Mouse (Mus musculus) NIH3T3 (cell line): Measurements from ENCODE around the gene Osbpl7.
A peak's percentile ranks its signal among the peaks of the same experiment; 100 is the strongest.

Experiments used
- DNase-seq: peaks from one replicate; pipeline ENCODE4 v3.0.0-alpha.2; 2012; ENCODE audit warnings: low read depth

Gene Osbpl7

DNA sequence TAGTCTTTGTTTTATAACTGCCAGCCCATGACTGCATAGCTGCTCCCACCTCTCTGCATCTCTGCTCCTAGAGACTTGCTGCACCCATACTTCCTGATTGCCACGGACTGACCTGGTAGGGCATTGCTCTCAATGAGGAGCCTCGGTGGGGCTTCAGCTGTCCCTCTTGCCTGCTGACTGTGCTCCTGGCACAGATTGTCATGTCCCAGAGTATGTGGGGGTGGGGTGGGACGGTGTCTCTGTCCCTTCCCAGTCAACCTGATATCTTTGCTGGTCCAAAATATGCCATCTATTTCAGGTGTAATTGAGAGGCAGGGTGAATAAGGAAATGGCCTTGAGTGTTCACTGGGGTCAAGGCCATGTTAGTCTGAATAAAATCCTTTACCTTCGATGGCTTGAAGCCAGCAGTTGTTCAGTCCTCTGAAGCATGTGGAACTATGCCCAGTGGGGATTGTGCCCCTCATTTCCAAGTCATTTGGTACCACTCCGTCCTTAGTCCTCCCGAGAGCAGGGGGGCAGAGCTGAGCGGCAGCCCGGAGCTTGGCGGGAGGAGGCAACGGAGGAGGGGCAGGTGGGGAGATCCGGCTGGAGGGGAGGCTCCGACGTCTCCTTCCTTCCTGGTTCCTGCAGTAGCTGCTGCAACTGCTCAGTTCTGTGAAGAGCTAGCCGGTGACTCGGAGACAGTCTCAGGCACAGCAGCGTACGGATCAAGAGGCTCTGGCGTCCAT lies at the start of gene Osbpl7:
Osbpl7 (plus strand) TSS at position 413 of the 728 bp plus-strand sequence.
- peak; percentile 82 for DNase-seq

GRCm38 (mm10) chr11:97003170-97003569 lies 47.3 kb upstream of the Osbpl7 start:
- DNase-seq, result no peak

GRCm38 (mm10) chr11:97007093-97007794 lies 43.2 kb upstream of the Osbpl7 start:
- DNase-seq, result peak; percentile 80

DNA sequence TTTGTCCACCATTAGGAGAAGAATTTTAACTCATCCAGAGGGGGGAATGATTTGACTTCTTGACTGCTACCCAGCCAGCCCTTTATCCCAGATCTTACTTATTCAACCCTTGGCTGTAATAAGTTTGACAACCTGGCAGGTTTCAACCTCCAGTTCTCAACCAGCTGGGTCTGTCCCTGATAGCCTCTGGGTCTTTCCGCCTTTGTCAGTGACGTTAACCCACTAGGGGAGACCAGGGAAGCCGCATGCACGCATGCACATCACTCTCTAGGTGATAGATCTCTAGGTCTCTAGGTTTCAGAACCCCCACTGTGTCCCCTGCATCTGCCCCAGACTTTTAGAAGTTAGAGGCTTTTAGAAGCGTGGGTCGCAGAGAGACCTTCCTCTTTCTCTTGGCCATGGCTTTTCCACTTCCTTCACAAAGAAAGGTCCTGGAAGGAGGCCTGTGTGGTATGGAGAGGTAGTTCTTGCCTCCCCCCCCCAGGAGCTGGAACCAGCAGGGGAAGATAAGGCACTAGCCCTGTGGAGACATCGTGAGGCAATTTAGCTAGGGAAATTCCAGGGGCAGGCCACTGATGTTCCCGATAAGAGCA lies 41.1 kb upstream of the Osbpl7 start:
- no peak for DNase-seq

DNA sequence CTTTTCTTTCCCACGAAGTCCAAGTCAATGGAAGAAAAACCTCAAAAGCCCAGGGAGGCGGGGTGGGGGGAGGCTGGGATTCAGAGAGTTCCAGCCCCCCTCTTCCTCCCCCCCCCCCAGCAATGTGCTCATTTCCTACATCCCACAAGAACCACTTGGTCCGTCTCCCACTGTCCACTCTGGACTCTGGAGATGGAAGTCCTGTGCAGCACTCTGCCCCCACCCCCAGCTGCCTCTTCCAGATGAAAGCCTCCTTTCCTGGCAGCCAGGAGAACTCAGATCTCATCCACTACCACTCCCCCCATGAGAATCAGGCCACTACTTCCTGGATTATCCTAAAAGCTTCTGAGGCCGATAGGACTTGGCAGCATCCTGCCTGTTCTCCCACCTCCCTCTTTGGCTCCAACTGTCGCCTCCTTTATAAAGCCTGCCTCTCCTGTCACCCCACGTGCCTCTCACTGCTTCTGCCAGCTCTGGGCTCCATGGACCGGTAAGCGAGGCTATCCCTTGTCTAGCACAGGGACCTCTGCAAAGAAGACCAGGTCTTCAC lies 37.2 kb upstream of the Osbpl7 start, which contains the start of gene Sp6:
Sp6 (plus strand) TSS at position 274 of the 550 bp plus-strand sequence.
- DNase-seq, result no peak

GRCm38 (mm10) chr11:97017696-97018582 lies 32.5 kb upstream of the Osbpl7 start:
- DNase-seq, result no peak

GRCm38 (mm10) chr11:97018583-97019344 lies 31.7 kb upstream of the Osbpl7 start:
- DNase-seq, result no peak

DNA sequence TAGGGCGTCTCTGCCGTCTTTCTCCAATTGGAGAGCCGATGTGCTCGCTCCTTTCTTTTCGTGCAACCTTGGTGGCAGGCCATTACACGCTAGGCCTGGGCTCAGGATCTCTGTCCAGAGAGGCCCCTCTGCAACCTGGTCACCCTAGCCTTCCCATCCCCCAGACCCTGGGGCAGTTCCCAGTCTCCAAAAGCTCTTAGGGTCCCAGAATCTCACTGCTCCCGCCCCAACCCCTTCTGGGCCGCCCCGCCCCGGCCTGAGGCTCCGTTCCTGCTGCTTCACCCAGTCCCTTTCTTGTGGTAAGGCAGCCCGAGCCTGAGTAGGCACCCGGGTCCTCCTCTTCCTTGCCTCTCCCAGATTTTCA lies 31.1 kb upstream of the Osbpl7 start:
- no peak for DNase-seq

DNA sequence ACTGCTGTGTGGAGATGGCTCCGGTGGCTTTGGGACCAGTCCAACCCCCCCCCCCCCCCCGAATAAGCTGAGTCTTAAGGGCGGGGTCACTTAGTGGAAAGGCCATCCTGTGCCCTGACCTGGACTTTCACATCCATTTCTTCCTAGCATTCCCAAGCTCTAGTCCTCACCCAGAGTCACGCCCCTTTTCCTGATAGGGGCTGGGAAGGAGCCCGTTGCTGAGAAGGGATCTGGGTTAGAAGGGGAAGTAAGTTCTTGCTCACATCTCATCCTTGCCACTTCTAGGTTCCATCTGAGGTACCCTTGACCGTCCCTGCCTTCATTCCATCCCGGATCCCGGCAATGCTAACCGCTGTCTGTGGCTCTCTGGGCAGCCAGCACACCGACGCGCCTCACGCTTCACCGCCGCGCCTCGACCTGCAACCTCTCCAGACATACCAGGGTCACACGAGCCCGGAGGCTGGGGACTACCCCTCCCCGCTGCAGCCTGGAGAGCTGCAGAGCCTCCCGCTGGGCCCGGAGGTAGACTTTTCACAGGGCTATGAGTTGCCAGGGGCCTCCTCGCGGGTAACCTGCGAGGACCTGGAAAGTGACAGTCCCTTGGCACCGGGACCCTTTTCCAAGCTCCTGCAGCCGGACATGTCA lies 29.2 kb upstream of the Osbpl7 start:
- no peak for DNase-seq

- DNase-seq, result no peak
Measured at GRCm38 (mm10) chr11:97021873-97022484, 28.4 kb upstream of the Osbpl7 start.

DNA sequence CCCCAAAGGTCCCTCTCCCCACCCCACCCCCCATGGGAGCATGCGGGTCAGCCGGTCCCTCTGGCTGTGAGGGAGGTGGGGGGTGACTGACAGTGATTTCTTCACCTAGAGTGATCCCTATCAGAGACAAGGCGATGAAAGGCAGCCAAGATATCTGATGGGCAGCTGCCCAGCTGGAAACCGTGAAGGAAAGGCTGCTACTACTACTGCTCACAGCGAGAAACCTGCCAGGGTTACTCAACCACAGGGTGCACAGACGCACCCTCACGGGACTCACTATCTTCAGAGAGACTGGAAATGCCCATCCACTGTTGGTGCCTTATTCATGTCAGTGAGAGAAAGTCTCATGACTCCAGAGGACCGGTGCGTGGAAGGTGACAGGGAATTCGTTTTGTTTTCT lies 25.5 kb upstream of the Osbpl7 start:
- peak; percentile 86 for DNase-seq

DNA sequence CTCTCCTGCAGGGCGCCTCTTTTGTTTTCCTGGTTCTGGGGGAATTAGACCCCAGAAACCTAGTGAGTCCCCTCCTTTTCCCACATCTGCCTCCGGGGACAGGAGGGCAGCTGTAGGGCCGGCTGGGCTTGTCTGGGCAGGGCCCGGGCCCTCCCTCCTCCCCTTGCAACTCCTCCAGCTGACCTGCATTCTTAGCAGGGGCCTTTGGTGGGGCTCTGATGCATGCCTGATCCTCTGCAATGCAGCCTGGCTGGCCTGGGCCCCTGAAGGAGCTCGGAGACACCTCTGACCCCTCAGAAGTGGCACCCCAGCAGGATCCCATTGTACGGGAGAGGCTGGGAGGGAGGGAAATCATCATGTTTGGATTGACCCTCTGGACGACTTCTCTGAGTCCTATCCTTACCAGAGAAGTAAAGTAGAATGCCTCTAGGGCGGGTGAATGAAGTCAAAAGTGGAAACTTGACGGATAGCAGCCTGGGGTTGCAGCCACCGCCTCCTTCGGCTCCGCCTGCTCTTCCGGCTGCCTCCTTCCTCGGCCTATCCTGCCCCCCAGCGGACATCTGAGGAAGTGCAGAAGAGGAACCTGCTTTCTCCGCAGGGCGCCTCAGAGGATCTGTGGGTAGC lies 24.6 kb upstream of the Osbpl7 start:
- peak; percentile 94 for DNase-seq

GRCm38 (mm10) chr11:97029686-97030417 lies 20.6 kb upstream of the Osbpl7 start, which contains the start of gene Scrn2:
Gene Scrn2 (plus strand): TSS chr11:97029938.
- peak; percentile 92 for DNase-seq

DNA sequence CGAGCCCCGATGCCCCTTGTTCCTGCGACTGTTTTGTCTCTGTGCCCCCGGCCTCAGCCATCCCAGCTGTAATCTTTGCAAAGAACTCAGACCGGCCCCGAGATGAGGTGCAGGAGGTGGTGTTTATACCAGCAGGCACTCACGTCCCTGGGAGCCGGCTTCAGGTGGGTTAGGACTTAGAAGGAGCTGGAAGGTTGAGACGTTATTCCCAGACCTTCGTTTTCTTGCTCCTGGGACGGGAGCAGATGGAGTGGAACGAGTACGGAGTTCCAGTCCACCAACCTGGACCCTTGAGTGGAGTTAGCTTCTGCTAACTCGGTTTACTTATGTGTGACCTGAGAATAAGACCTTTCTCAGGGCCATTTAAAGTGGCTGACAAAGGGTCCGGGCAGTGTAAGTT lies 20.0 kb upstream of the Osbpl7 start:
- DNase-seq, result no peak

DNA sequence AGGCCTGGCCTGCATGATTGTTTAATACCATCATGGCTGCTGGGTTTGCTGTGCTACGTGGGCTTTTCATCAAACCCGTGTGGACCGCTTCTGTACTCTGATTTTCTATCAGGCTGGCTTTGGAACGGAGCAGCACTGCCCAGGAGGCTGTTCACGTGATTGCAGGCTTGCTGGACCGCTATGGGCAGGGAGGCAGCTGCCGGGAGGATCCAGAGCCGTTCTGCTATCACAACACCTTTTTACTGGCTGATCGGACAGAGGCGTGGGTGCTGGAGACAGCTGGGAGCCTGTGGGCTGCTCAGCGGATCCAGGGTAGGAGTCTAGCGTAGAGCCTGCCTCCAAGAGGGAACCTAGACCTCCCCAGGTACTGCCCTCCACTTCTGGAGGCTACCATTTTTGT lies 18.5 kb upstream of the Osbpl7 start:
- no peak for DNase-seq

- no peak for DNase-seq
Measured at GRCm38 (mm10) chr11:97032499-97032898, 17.9 kb upstream of the Osbpl7 start.

GRCm38 (mm10) chr11:97033781-97034180 lies 16.6 kb upstream of the Osbpl7 start:
- DNase-seq, result no peak

- DNase-seq, result no peak
Measured at GRCm38 (mm10) chr11:97036141-97036540, 14.3 kb upstream of the Osbpl7 start.

GRCm38 (mm10) chr11:97038881-97039280 lies 11.5 kb upstream of the Osbpl7 start:
- DNase-seq, result no peak
